Mouse (Mus musculus): Measurements from ENCODE around the gene Ndufs7. TPM values are rescaled to one million over a fixed set of nuclear protein-coding genes. Genes with fewer than 3 reads are reported as not detected.
A peak's percentile ranks its signal among the peaks of the same experiment; 100 is the strongest.
"Not testable (repeated sequence)": the region's sequence is repeated elsewhere in the genome, so short reads cannot be mapped to it uniquely, and the experiment has no call there.

Ndufs7 gene
- polyA plus RNA-seq, 1 experiment, result 337 TPM

GRCm38 (mm10) chr10:80242088-80242487 lies 6.8 kb upstream of the Ndufs7 start:
- no peak for DNase-seq (ENCODE audit: low spot score)

- DNase-seq (ENCODE audit: low spot score), result no peak
These were observed 6.3 kb upstream of the Ndufs7 start for GRCm38 (mm10) chr10:80242607-80243006.

GRCm38 (mm10) chr10:80244791-80245399 lies 4.0 kb upstream of the Ndufs7 start:
- DNase-seq (ENCODE audit: low spot score), result no peak

- no peak for DNase-seq (ENCODE audit: low spot score)
These were observed 3.3 kb upstream of the Ndufs7 start for GRCm38 (mm10) chr10:80245600-80245999.

GRCm38 (mm10) chr10:80247849-80248248 lies 1.1 kb upstream of the Ndufs7 start:
- no peak for DNase-seq (ENCODE audit: low spot score)

GRCm38 (mm10) chr10:80248437-80248836 lies 484 bp upstream of the Ndufs7 start:
- not testable (repeated sequence) for DNase-seq (ENCODE audit: low spot score)

- no peak for DNase-seq (ENCODE audit: low spot score)
These were observed 1.1 kb downstream of the Ndufs7 start for GRCm38 (mm10) chr10:80250059-80250458.

GRCm38 (mm10) chr10:80250573-80250972 lies 1.7 kb downstream of the Ndufs7 start:
- no peak for DNase-seq (ENCODE audit: low spot score)

- DNase-seq (ENCODE audit: low spot score), result no peak
These were observed 3.1 kb downstream of the Ndufs7 start for GRCm38 (mm10) chr10:80252011-80252410.

- no peak for DNase-seq (ENCODE audit: low spot score)
These were observed 3.8 kb downstream of the Ndufs7 start for GRCm38 (mm10) chr10:80252493-80253274.

- DNase-seq (ENCODE audit: low spot score), result no peak
These were observed 4.6 kb downstream of the Ndufs7 start for GRCm38 (mm10) chr10:80253551-80253950.

GRCm38 (mm10) chr10:80254331-80255297 lies 5.7 kb downstream of the Ndufs7 start:
- DNase-seq (ENCODE audit: low spot score), result no peak

GRCm38 (mm10) chr10:80255881-80256535 lies 7.1 kb downstream of the Ndufs7 start:
- DNase-seq (ENCODE audit: low spot score), result no peak

- DNase-seq (ENCODE audit: low spot score), result no peak
These were observed 9.0 kb downstream of the Ndufs7 start for GRCm38 (mm10) chr10:80257936-80258335.

GRCm38 (mm10) chr10:80258752-80259462 lies 10.0 kb downstream of the Ndufs7 start:
- DNase-seq (ENCODE audit: low spot score), result no peak

GRCm38 (mm10) chr10:80259463-80259805 lies 10.5 kb downstream of the Ndufs7 start:
- DNase-seq (ENCODE audit: low spot score), result no peak

- DNase-seq (ENCODE audit: low spot score), result no peak
These were observed 11.1 kb downstream of the Ndufs7 start for GRCm38 (mm10) chr10:80259861-80260641.

- peak; percentile 86 for DNase-seq (ENCODE audit: low spot score)
These were observed 12.0 kb downstream of the Ndufs7 start, which contains the start of the genes Gamt and Dazap1 for GRCm38 (mm10) chr10:80260642-80261584. Gene Gamt (minus strand): TSS chr10:80261012. Gene Dazap1 (plus strand): TSS chr10:80261486.

GRCm38 (mm10) chr10:80261585-80261968 lies 12.7 kb downstream of the Ndufs7 start:
- peak; percentile 88 for DNase-seq (ENCODE audit: low spot score)
